Mouse (Mus musculus) stomach, embryonic 16.5 days (tissue): Measurements from ENCODE around the gene Unc93b1. TPM values are rescaled to one million over a fixed set of nuclear protein-coding genes. Genes with fewer than 3 reads are reported as not detected.

Experiments used
- ATAC-seq: fragments of 200-750 bp; cut with Nextera tagmentation; 2 replicates; pipeline ENCODE4 v1.8.0; 2017; ENCODE audit warnings: moderate number of reproducible peaks, moderate TSS enrichment; ENCODE audit not compliant: insufficient read depth, low FRiP score
- H3K27ac ChIP-seq: fragments of 300-500 bp; sonication (generic); 2 replicates; pipeline ENCODE4 v1.5.1; 2014; ENCODE audit warnings: low read length
- H3K27me3 ChIP-seq: fragments of 300-500 bp; sonication (generic); 2 replicates; pipeline ENCODE4 v1.6.1; 2014; ENCODE audit warnings: low read length, control low read depth, mixed read lengths; ENCODE audit not compliant: control insufficient read depth, insufficient read depth
- H3K36me3 ChIP-seq: fragments of 300-500 bp; sonication (generic); 2 replicates; pipeline ENCODE4 v1.6.1; 2014; ENCODE audit warnings: low read length; ENCODE audit not compliant: control insufficient read depth, insufficient read depth
- H3K4me1 ChIP-seq: fragments of 300-500 bp; sonication (generic); 2 replicates; pipeline ENCODE4 v1.6.1; 2014; ENCODE audit warnings: low read length, control low read depth, mixed read lengths; ENCODE audit not compliant: control insufficient read depth, insufficient read depth
- H3K4me2 ChIP-seq: fragments of 300-500 bp; sonication (generic); 2 replicates; pipeline ENCODE4 v1.6.1; 2014; ENCODE audit warnings: low read depth, low read length, mixed read lengths
- H3K4me3 ChIP-seq: fragments of 300-500 bp; sonication (generic); replicated peaks from 2 replicates; pipeline ENCODE4 v1.5.1; 2014; ENCODE audit warnings: mild to moderate bottlenecking, low read length
- H3K9ac ChIP-seq: fragments of 300-500 bp; sonication (generic); 2 replicates; pipeline ENCODE4 v1.6.1; 2014; ENCODE audit warnings: low read length
- H3K9me3 ChIP-seq: fragments of 300-500 bp; sonication (generic); replicated peaks from 2 replicates; pipeline ENCODE4 v1.6.1; 2016; ENCODE audit warnings: low read length, control low read depth; ENCODE audit not compliant: control insufficient read depth
- WGBS: fragments of 180-500 bp; shearing (Covaris S2); extraction: QIAGEN DNeasy Blood & Tissue Kit; methylation state at CpG from one replicate; pipeline ENCODE4 v1.1.7; 2014; 5-methylcytosine and 5-hydroxymethylcytosine counted together
- polyA plus RNA-seq: library from polyadenylated mRNA; unstranded; fragments of >200 nt; fragmentation: Nextera tagmentation; extraction: Ambion mirVana; gene quantifications from 2 replicates; pipeline ENCODE4 v1.2.1, GENCODE M21; 2015

Gene Unc93b1
- polyA plus RNA-seq, 1 experiment from 2014 or later = 29.9 TPM

DNA sequence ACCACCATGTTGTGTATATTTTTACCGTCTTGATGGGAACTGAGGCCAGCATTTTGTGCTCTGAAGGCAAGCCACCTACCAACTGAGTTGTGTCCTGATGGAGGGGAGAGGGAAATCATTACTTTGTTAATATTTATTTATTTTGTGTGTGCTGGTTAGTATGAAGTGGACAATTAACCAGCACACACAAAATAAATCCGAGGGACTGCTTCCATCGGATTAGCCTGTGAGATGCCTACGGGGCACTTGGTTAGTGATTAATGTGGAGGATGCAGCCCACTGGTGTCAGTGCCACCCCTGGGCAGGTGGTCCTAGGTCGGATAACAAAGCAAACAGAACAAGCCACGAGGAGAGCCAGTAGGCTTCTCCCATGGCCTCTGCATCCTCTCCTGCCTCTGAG, 59.9 kb downstream of the Unc93b1 start:
- no peak for ATAC-seq
- H3K27me3 ChIP-seq = no peaks in the 10 kb centered on the region
- no peak overlapping the region for H3K9ac ChIP-seq
- H3K9me3 ChIP-seq = no peaks in the 10 kb centered on the region
- 58% methylated on average over 6 of the region's 6 CpGs for WGBS
- H3K4me1 ChIP-seq = peaks cover 4% of the 10 kb centered on the region; the same call in 1 of the 2 replicates
- no peak overlapping the region for H3K4me2 ChIP-seq
- H3K36me3 ChIP-seq = no peaks in the 10 kb centered on the region
- no peak overlapping the region for H3K27ac ChIP-seq
- no peak overlapping the region for H3K4me3 ChIP-seq

DNA sequence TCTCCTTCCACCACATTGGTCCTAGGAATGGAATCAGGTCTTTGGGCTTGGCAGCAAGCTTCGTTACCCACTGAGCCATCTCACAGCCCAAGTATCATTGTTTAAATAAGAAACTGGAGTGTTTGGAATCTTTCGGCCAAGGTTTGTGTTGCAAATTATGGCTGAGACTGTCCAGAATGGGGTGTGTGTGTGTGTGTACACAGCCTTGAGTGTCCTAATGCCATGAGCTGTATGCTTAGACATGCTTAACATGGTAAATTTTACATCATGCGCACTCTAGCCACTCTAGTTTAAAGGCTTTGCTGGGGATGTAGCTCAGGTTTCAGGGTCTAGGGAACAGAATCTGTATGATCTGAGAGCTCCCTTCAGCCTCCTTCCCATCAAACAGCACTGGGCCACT, 60.5 kb downstream of the Unc93b1 start:
- WGBS = 73% methylated on average over 3 of the region's 3 CpGs
- Histone ChIP-seq H3K9ac (no peak overlapping the region), H3K27ac (no peak overlapping the region), H3K36me3 (no peaks in the 10 kb centered on the region), H3K4me1 (peaks cover 4% of the 10 kb centered on the region; the same call in 1 of the 2 replicates), H3K4me2 (no peak overlapping the region), H3K4me3 (no peak overlapping the region), H3K9me3 (no peaks in the 10 kb centered on the region), H3K27me3 (no peaks in the 10 kb centered on the region)
- no peak for ATAC-seq

DNA sequence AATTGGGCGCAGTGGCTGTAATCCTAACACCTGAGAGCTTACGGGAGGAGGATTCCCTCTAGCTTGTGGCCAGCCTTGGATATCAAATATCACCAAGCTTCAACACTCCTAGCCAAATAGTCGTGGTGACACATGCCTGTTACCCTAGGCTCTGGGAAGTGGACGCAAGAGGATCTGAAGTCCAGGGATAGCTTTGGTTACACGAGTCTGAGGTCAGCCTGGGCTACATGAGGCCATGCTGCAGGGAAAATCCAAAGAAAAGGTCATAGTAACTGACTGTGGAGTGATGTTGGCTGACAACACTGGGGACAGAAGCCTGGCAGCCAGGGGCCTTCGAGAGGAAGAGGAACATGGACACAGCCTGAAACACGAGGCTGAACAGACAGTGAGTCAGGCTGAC, 61.1 kb downstream of the Unc93b1 start:
- H3K9ac ChIP-seq = no peak overlapping the region
- peaks cover 7% of the 10 kb centered on the region for H3K4me1 ChIP-seq
- H3K4me2 ChIP-seq = no peak overlapping the region
- no peaks in the 10 kb centered on the region for H3K9me3 ChIP-seq
- H3K27ac ChIP-seq = no peak overlapping the region
- H3K27me3 ChIP-seq = no peaks in the 10 kb centered on the region
- H3K4me3 ChIP-seq = no peak overlapping the region
- no peak for ATAC-seq
- 65% methylated on average over 7 of the region's 7 CpGs for WGBS
- no peaks in the 10 kb centered on the region for H3K36me3 ChIP-seq

DNA sequence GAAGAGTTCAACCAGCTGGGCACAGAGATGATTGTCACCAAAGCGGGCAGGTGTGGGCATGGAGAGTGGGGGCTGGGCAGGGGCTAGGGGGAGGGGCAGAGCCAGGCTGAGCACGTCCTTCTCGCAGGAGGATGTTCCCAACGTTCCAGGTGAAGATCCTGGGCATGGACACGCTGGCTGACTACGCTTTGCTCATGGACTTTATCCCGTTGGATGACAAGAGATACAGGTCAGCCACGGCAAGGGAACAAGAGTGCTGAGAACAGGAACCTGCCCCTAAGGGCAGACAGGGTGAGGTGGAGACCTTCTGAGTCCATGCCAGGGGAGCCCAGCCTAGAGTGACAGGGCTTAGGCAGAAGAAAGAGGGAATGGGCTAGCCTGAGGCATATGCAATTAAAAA, 61.8 kb downstream of the Unc93b1 start:
- WGBS = 75% methylated on average over 8 of the region's 8 CpGs
- no peak for ATAC-seq
- H3K9ac ChIP-seq = no peak overlapping the region
- H3K27me3 ChIP-seq = no peaks in the 10 kb centered on the region
- peaks cover 13% of the 10 kb centered on the region for H3K4me1 ChIP-seq
- H3K4me2 ChIP-seq = no peak overlapping the region
- no peaks in the 10 kb centered on the region for H3K36me3 ChIP-seq
- no peaks in the 10 kb centered on the region for H3K9me3 ChIP-seq
- no peak overlapping the region for H3K4me3 ChIP-seq
- H3K27ac ChIP-seq = no peak overlapping the region

DNA sequence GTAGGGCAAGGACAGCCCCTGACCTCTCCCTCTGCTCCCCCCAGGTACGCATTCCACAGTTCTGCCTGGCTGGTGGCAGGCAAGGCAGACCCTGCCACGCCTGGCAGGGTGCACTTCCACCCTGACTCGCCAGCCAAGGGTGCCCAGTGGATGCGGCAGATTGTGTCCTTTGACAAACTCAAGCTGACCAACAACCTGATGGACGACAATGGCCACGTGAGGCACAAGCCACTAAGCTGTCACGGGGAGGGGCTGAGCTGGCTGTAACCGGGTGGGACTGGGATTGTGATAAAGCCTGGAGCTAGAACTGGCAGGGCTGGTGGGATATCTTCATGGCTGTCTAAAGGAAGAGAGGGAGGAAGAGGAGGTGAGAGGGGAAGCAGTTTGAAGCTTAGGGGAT, 62.2 kb downstream of the Unc93b1 start:
- Histone ChIP-seq H3K4me1 (peaks cover 14% of the 10 kb centered on the region), H3K9me3 (no peaks in the 10 kb centered on the region), H3K36me3 (no peaks in the 10 kb centered on the region), H3K4me3 (no peak overlapping the region), H3K9ac (no peak overlapping the region), H3K27me3 (no peaks in the 10 kb centered on the region), H3K27ac (no peak overlapping the region), H3K4me2 (no peak overlapping the region)
- WGBS = 49% methylated on average over 8 of the region's 8 CpGs
- ATAC-seq = no peak

DNA sequence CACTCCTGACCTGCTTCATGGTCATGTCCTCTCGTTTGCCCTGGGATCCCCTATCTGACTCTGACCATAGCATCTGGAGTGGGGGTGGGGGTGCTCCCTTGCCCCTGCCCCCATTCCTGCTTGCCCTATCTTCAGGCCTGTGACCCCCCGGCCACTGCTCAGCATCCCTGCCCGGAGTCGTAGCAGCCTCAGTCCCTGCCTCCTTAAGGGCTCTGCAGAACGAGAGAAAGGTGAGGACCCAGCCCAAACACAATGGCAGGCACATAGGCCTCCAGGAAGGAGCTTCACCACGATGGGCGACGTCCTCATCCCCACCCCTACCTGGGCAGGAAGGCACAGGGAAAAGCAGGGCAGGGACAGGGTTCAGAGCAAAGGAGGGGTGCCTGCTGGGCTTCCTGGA, 63.3 kb downstream of the Unc93b1 start:
- Histone ChIP-seq H3K27me3 (no peaks in the 10 kb centered on the region), H3K9me3 (no peaks in the 10 kb centered on the region), H3K4me2 (no peak overlapping the region), H3K9ac (no peak overlapping the region), H3K36me3 (no peaks in the 10 kb centered on the region), H3K4me3 (no peak overlapping the region), H3K4me1 (peaks cover 16% of the 10 kb centered on the region), H3K27ac (no peak overlapping the region)
- ATAC-seq = no peak
- 70% methylated on average over 8 of the region's 8 CpGs for WGBS

Other genes starting within 250 kb of the Unc93b1 start
- 5.0 and 5.5 TPM in 2 replicates for gene Lrp5, start 248.6 kb upstream of the Unc93b1 start, polyA plus RNA-seq
- 37.1 and 39.9 TPM in 2 replicates for gene 1810055G02Rik, start 226.9 kb upstream of the Unc93b1 start, polyA plus RNA-seq
- 22.2 and 22.6 TPM in 2 replicates for gene Kmt5b, start 167.8 kb upstream of the Unc93b1 start, polyA plus RNA-seq
- 42.2 and 44.4 TPM in 2 replicates for gene Chka, start 83.4 kb upstream of the Unc93b1 start, polyA plus RNA-seq
- gene Tcirg1, start 28.1 kb upstream of the Unc93b1 start, polyA plus RNA-seq = 43.1 and 46.6 TPM in 2 replicates
- gene Ndufs8, start 22.4 kb upstream of the Unc93b1 start, polyA plus RNA-seq = 271 and 298 TPM in 2 replicates
- 3.5 and 4.9 TPM in 2 replicates for gene Aldh3b1, start 5.4 kb upstream of the Unc93b1 start, polyA plus RNA-seq
- gene Aldh3b3, start 23.5 kb downstream of the Unc93b1 start, polyA plus RNA-seq = 0.39 and 0.92 TPM in 2 replicates
- gene Aldh3b2, start 37.1 kb downstream of the Unc93b1 start, polyA plus RNA-seq = 44.0 and 68.7 TPM in 2 replicates
- 7.8 and 10.2 TPM in 2 replicates for gene Acy3, start 51.4 kb downstream of the Unc93b1 start, polyA plus RNA-seq
- 0.17 TPM in 1 of 2 replicates, not detected in the other for gene Tbx10, start 57.6 kb downstream of the Unc93b1 start, polyA plus RNA-seq
- 30.5 and 31.3 TPM in 2 replicates for gene Nudt8, start 65.4 kb downstream of the Unc93b1 start, polyA plus RNA-seq
- 2.8 and 3.4 TPM in 2 replicates for gene Gm49405, start 65.4 kb downstream of the Unc93b1 start, polyA plus RNA-seq
- gene Doc2g, start 68.1 kb downstream of the Unc93b1 start, polyA plus RNA-seq = 3.8 and 4.8 TPM in 2 replicates
- gene Ndufv1, start 77.6 kb downstream of the Unc93b1 start, polyA plus RNA-seq = 222 and 223 TPM in 2 replicates
- gene Gstp1, start 102.8 kb downstream of the Unc93b1 start, polyA plus RNA-seq = 793 and 833 TPM in 2 replicates
- gene Gstp2, start 110.8 kb downstream of the Unc93b1 start, polyA plus RNA-seq = 24.2 and 28.7 TPM in 2 replicates
- gene Gstp3, start 124.4 kb downstream of the Unc93b1 start, polyA plus RNA-seq = 5.3 and 6.1 TPM in 2 replicates
- 2.9 and 4.2 TPM in 2 replicates for gene Cabp2, start 146.4 kb downstream of the Unc93b1 start, polyA plus RNA-seq
- 115 and 128 TPM in 2 replicates for gene Cdk2ap2, start 162.0 kb downstream of the Unc93b1 start, polyA plus RNA-seq
- gene Pitpnm1, start 164.8 kb downstream of the Unc93b1 start, polyA plus RNA-seq = 13.8 and 14.9 TPM in 2 replicates
- gene Aip, start 190.7 kb downstream of the Unc93b1 start, polyA plus RNA-seq = 86.9 and 90.8 TPM in 2 replicates
- not detected in 2 replicates for gene Gpr152, start 204.6 kb downstream of the Unc93b1 start, polyA plus RNA-seq
- 0.12 TPM in 1 of 2 replicates, not detected in the other for gene Cabp4, start 208.8 kb downstream of the Unc93b1 start, polyA plus RNA-seq
- 176 and 182 TPM in 2 replicates for gene Coro1b, start 213.4 kb downstream of the Unc93b1 start, polyA plus RNA-seq
- gene Ptprcap, start 218.4 kb downstream of the Unc93b1 start, polyA plus RNA-seq = 5.8 and 6.2 TPM in 2 replicates
- 50.2 and 60.4 TPM in 2 replicates for gene Rps6kb2, start 228.2 kb downstream of the Unc93b1 start, polyA plus RNA-seq
- 1.8 and 3.1 TPM in 2 replicates for gene Carns1, start 240.3 kb downstream of the Unc93b1 start, polyA plus RNA-seq